Mouse (Mus musculus) lung, embryonic 14.5 days (tissue): Measurements from ENCODE around the gene Krt25. TPM values are rescaled to one million over a fixed set of nuclear protein-coding genes. Genes with fewer than 3 reads are reported as not detected.
A peak's percentile ranks its signal among the peaks of the same experiment; 100 is the strongest.

Experiments used
- ATAC-seq: fragments of 200-750 bp; cut with Nextera tagmentation; 2 replicates; pipeline ENCODE4 v1.8.0; 2017; ENCODE audit warnings: mild to moderate bottlenecking, moderate TSS enrichment, moderate library complexity; ENCODE audit not compliant: insufficient read depth
- DNase-seq: peaks from one replicate; pipeline ENCODE4 v3.0.0-alpha.2; 2015
- H3K27ac ChIP-seq: fragments of 300-500 bp; sonication (generic); 2 replicates; pipeline ENCODE4 v1.5.1; 2014; ENCODE audit warnings: low read depth, mild to moderate bottlenecking, moderate library complexity
- H3K27me3 ChIP-seq: fragments of 300-500 bp; sonication (generic); 2 replicates; pipeline ENCODE4 v1.6.1; 2014; ENCODE audit warnings: low read length, control low read depth; ENCODE audit not compliant: insufficient read depth
- H3K36me3 ChIP-seq: fragments of 300-500 bp; sonication (generic); 2 replicates; pipeline ENCODE4 v1.6.1; 2014; ENCODE audit warnings: control low read depth; ENCODE audit not compliant: insufficient read depth
- H3K4me1 ChIP-seq: fragments of 300-500 bp; sonication (generic); 2 replicates; pipeline ENCODE4 v1.6.1; 2014; ENCODE audit warnings: antibody characterized with exemption, control low read depth; ENCODE audit not compliant: insufficient read depth
- H3K4me2 ChIP-seq: fragments of 300-500 bp; sonication (generic); 2 replicates; pipeline ENCODE4 v1.6.1; 2014; ENCODE audit warnings: mild to moderate bottlenecking
- H3K4me3 ChIP-seq: fragments of 300-500 bp; sonication (generic); 2 replicates; pipeline ENCODE4 v1.5.1; 2014; ENCODE audit warnings: low read depth, low read length
- H3K9ac ChIP-seq: fragments of 300-500 bp; sonication (generic); 2 replicates; pipeline ENCODE4 v1.6.1; 2014
- H3K9me3 ChIP-seq: fragments of 300-500 bp; sonication (generic); 2 replicates; pipeline ENCODE4 v1.6.1; 2016; ENCODE audit warnings: low read depth, low read length, control low read depth
- CTCF ChIP-seq: IDR thresholded peaks from 2 replicates; pipeline ENCODE4 v1.5.1; 2016; ENCODE audit warnings: antibody characterized with exemption, low read depth
- WGBS: fragments of 180-500 bp; shearing (Covaris S2); extraction: QIAGEN DNeasy Blood & Tissue Kit; methylation state at CpG from one replicate; pipeline ENCODE4 v1.1.7; 2014; 5-methylcytosine and 5-hydroxymethylcytosine counted together
- polyA plus RNA-seq: library from polyadenylated mRNA; unstranded; fragments of >200 nt; fragmentation: Nextera tagmentation; extraction: Ambion mirVana; gene quantifications from 2 replicates; pipeline ENCODE4 v1.2.1, GENCODE M21; 2014

The Krt25 gene
- polyA plus RNA-seq, 1 experiment from 2014 or later, result not detected

GRCm38 (mm10) chr11:99310882-99311281 lies 11.9 kb downstream of the Krt25 start:
- DNase-seq (peak; percentile 76), ATAC-seq (no peak)
- peak; percentile 62 for TF ChIP-seq CTCF

GRCm38 (mm10) chr11:99307579-99307978 lies 15.2 kb downstream of the Krt25 start:
- no peak overlapping the region for H3K4me3 ChIP-seq
- H3K4me2 ChIP-seq, result no peak overlapping the region
- peak; percentile 87 for DNase-seq
- no peaks in the 10 kb centered on the region for H3K4me1 ChIP-seq
- peak; percentile 69 for TF ChIP-seq CTCF
- no peaks in the 10 kb centered on the region for H3K36me3 ChIP-seq
- H3K27me3 ChIP-seq, result no peaks in the 10 kb centered on the region
- ATAC-seq, result peak; percentile 60; the same call in 1 of the 2 replicates
- no peak overlapping the region for H3K27ac ChIP-seq
- no peaks in the 10 kb centered on the region for H3K9me3 ChIP-seq
- 23% methylated on average over 2 of the region's 2 CpGs for WGBS
- no peak overlapping the region for H3K9ac ChIP-seq

More at GRCm38 (mm10) chr11:99310882-99311281, 11.9 kb downstream of the Krt25 start:
- H3K36me3 ChIP-seq, result no peaks in the 10 kb centered on the region
- H3K4me2 ChIP-seq, result no peak overlapping the region
- no peaks in the 10 kb centered on the region for H3K9me3 ChIP-seq
- H3K4me3 ChIP-seq, result no peak overlapping the region
- H3K4me1 ChIP-seq, result no peaks in the 10 kb centered on the region
- no peaks in the 10 kb centered on the region for H3K27me3 ChIP-seq
- 66% methylated on average over 1 of the region's 1 CpGs for WGBS
- no peak overlapping the region for H3K9ac ChIP-seq
- H3K27ac ChIP-seq, result no peak overlapping the region

GRCm38 (mm10) chr11:99295039-99295438 lies 27.7 kb downstream of the Krt25 start:
- Histone ChIP-seq H3K4me3 (no peak overlapping the region), H3K9ac (no peak overlapping the region), H3K27me3 (no peaks in the 10 kb centered on the region), H3K36me3 (no peaks in the 10 kb centered on the region), H3K9me3 (no peaks in the 10 kb centered on the region), H3K4me1 (no peaks in the 10 kb centered on the region), H3K27ac (no peak overlapping the region), H3K4me2 (no peak overlapping the region)
- TF ChIP-seq CTCF, result peak; percentile 41
- DNase-seq (peak; percentile 15), ATAC-seq (no peak)
- 49% methylated on average over 5 of the region's 5 CpGs for WGBS

- H3K9me3 ChIP-seq, result no peaks in the 10 kb centered on the region
- no peak overlapping the region for H3K4me2 ChIP-seq
- no peak overlapping the region for H3K4me3 ChIP-seq
- no peak overlapping the region for H3K9ac ChIP-seq
- peak; percentile 64 for TF ChIP-seq CTCF
- no peaks in the 10 kb centered on the region for H3K4me1 ChIP-seq
- WGBS, result 56% methylated on average over 5 of the region's 5 CpGs
- no peaks in the 10 kb centered on the region for H3K27me3 ChIP-seq
- no peaks in the 10 kb centered on the region for H3K36me3 ChIP-seq
- ATAC-seq (no peak), DNase-seq (peak; percentile 61)
- H3K27ac ChIP-seq, result no peak overlapping the region
Observed at GRCm38 (mm10) chr11:99292846-99293245, 29.9 kb downstream of the Krt25 start.

GRCm38 (mm10) chr11:99284833-99285312 lies 37.9 kb downstream of the Krt25 start, which contains the start of gene Krt24:
Gene Krt24, minus strand, starts transcription at chr11:99285262.
- Histone ChIP-seq H3K27me3 (no peaks in the 10 kb centered on the region), H3K36me3 (no peaks in the 10 kb centered on the region), H3K9ac (no peak within 1 kb of the TSS), H3K4me1 (no peaks in the 10 kb centered on the region), H3K9me3 (no peaks in the 10 kb centered on the region), H3K4me3 (no peak within 1 kb of the TSS), H3K4me2 (no peak within 1 kb of the TSS), H3K27ac (no peak within 1 kb of the TSS)
- ATAC-seq (no peak), DNase-seq (no peak)
- no peak for TF ChIP-seq CTCF
- 46% methylated on average over 11 of the region's 11 CpGs for WGBS

GRCm38 (mm10) chr11:99284011-99284410 lies 38.7 kb downstream of the Krt25 start:
- 78% methylated on average over 5 of the region's 5 CpGs for WGBS
- Histone ChIP-seq H3K9me3 (no peaks in the 10 kb centered on the region), H3K4me2 (no peak overlapping the region), H3K27ac (no peak overlapping the region), H3K4me1 (no peaks in the 10 kb centered on the region), H3K27me3 (no peaks in the 10 kb centered on the region), H3K9ac (no peak overlapping the region), H3K36me3 (no peaks in the 10 kb centered on the region), H3K4me3 (no peak overlapping the region)
- no peak for TF ChIP-seq CTCF
- DNase-seq (no peak), ATAC-seq (no peak)

- Histone ChIP-seq H3K9me3 (no peaks in the 10 kb centered on the region), H3K36me3 (no peaks in the 10 kb centered on the region), H3K27ac (no peak overlapping the region), H3K4me2 (no peak overlapping the region), H3K4me1 (no peaks in the 10 kb centered on the region), H3K9ac (no peak overlapping the region), H3K27me3 (no peaks in the 10 kb centered on the region), H3K4me3 (no peak overlapping the region)
- ATAC-seq (no peak), DNase-seq (no peak)
- WGBS, result 43% methylated on average over 4 of the region's 4 CpGs
- no peak for TF ChIP-seq CTCF
Observed at GRCm38 (mm10) chr11:99283334-99283733, 39.4 kb downstream of the Krt25 start.
